Mouse (Mus musculus) splenic B cell, adult 2 months (primary cell): Measurements from ENCODE around the gene Rsph6a.

Source experiments
- DNase-seq: peaks from one replicate; pipeline ENCODE4 v3.0.0-alpha.2; 2011; ENCODE audit warnings: low read depth, low spot score
- H3K27me3 ChIP-seq: 2 replicates; pipeline ENCODE4 v1.6.1; 2012; ENCODE audit warnings: mild to moderate bottlenecking, low read length, moderate library complexity, mixed read lengths; ENCODE audit not compliant: control insufficient read depth, poor library complexity, insufficient read depth, severe bottlenecking
- H3K36me3 ChIP-seq: 2 replicates; pipeline ENCODE4 v1.6.1; 2012; ENCODE audit warnings: mild to moderate bottlenecking, low read length, moderate library complexity, mixed read lengths; ENCODE audit not compliant: control insufficient read depth, poor library complexity, insufficient read depth, severe bottlenecking

The Rsph6a gene

DNA sequence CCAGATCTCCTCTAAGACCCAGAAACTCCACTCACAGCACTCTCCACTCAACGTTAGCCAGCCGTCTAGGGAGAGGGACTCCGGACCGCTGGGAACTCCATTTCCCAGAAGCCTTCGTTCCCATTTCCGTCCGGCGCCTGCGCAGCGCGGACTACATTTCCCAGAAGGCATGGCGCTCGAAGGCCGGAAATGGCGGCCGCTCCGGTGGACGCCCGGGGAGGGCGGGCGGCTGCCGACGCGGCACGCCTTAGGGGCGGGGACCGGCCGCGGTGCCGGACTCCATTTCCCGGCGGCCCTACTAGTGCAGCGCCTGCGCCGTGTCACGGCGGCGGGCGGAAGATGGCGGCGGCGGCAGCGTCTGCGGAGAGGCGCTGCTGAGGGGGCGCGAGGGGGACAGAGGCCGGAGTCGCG is 30.4 kb upstream of the Rsph6a start, which contains the start of gene Sympk:
Sympk (plus strand) TSS at position 282 of the 411 bp plus-strand sequence.
- DNase-seq = peak; percentile 98
- Histone ChIP-seq H3K36me3 (no peaks in the 10 kb centered on the region), H3K27me3 (no peaks in the 10 kb centered on the region)

DNA sequence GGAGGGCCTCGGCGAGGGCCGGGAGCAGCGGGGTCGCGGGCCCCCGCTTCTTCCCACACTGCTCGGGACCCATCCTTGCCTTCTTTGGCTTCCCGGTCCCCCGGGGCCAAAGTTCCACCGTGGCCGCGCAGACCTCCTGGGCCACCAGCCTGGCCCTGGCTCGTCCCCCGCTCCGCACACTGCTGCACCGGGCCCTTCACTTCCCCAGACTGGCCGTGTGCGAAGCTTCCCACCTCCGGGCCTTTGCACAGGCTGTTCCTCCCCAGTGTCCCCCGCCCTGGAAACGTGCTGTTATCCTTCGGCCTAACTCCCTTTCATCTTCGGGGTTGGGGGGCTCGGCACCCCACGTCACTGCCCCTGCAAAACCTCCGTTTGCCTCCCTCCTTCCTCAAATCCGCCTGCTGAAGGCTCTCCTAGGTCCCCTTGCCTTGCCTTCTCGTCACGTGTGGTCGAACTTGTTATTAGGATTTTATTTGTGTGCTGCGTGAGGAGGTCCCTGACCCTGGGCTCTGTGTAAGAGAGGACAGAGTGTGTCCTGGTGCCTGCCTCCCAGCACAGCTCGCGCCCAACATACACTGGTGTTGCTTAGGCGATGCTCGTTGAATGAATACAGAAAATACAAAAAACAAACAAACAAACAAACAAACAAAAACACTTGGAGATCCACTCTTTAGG is 29.8 kb upstream of the Rsph6a start:
- no peaks in the 10 kb centered on the region for H3K36me3 ChIP-seq
- no peaks in the 10 kb centered on the region for H3K27me3 ChIP-seq
- no peak for DNase-seq

DNA sequence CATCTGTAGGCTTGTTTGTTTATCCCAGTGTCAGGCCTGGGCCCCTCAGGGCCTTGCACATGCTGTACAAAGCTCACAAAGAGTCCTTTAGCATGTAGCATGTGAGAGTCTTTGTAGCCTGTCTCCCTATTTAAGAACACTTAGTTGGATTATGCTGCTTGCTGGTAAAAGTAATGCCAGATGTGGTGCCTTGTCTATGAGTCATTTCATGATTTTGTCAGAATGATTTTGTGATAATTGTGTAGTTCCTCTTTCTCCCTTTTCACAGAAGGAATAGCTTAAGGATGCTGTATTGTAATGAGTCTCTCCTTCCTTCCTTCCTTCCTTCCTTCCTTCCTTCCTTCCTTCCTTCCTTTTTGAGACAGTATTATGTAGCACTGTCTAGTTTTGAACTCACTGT is 26.4 kb upstream of the Rsph6a start:
- DNase-seq = no peak
- H3K36me3 ChIP-seq = peaks cover 3% of the 10 kb centered on the region
- no peaks in the 10 kb centered on the region for H3K27me3 ChIP-seq

DNA sequence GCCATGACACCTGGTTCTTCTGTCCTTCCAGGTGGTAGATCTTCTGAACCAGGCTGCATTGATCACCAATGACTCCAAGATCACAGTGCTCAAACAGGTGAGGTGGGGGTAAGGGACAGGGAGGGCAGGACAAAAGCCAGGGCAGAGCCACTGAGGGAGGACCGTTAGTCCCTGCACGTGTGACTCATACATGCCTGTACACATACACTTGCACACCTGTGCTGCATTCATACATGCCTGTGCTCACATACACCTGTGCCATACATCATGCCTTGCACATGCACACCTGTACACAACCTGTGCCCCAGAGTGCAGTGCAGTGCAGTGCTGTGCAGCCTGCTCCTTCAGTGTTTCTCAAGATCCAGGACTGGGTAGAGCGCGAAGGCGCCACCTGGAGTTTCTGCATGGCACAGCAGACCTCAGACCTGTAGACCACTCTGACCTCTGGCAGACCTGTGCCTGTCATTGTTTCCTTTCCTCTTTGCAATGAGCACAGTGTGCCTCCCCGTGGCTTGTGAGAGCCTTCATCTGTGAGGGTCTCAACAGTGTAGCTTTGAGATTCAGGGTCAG is 25.3 kb upstream of the Rsph6a start:
- no peaks in the 10 kb centered on the region for H3K27me3 ChIP-seq
- peak; percentile 77 for DNase-seq
- peaks cover 3% of the 10 kb centered on the region for H3K36me3 ChIP-seq

GRCm38 (mm10) chr7:19031641-19032040 is 22.8 kb upstream of the Rsph6a start:
- Histone ChIP-seq H3K27me3 (no peaks in the 10 kb centered on the region), H3K36me3 (peaks cover 5% of the 10 kb centered on the region)
- DNase-seq = no peak

- Histone ChIP-seq H3K27me3 (no peaks in the 10 kb centered on the region), H3K36me3 (peaks cover 13% of the 10 kb centered on the region)
- DNase-seq = no peak
These were observed 9.9 kb upstream of the Rsph6a start for GRCm38 (mm10) chr7:19044616-19045015.

- DNase-seq = no peak
- H3K36me3 ChIP-seq = peaks cover 11% of the 10 kb centered on the region
These were observed 8.0 kb upstream of the Rsph6a start for GRCm38 (mm10) chr7:19046286-19047069.

GRCm38 (mm10) chr7:19048006-19048527 is 6.4 kb upstream of the Rsph6a start:
- no peak for DNase-seq
- Histone ChIP-seq H3K36me3 (peaks cover 11% of the 10 kb centered on the region), H3K27me3 (no peaks in the 10 kb centered on the region)

More at GRCm38 (mm10) chr7:19046286-19047069, 8.0 kb upstream of the Rsph6a start:
- H3K27me3 ChIP-seq = no peaks in the 10 kb centered on the region

- H3K27me3 ChIP-seq = no peaks in the 10 kb centered on the region
- H3K36me3 ChIP-seq = peaks cover 11% of the 10 kb centered on the region
- no peak for DNase-seq
These were observed 5.2 kb upstream of the Rsph6a start for GRCm38 (mm10) chr7:19049252-19049651.

DNA sequence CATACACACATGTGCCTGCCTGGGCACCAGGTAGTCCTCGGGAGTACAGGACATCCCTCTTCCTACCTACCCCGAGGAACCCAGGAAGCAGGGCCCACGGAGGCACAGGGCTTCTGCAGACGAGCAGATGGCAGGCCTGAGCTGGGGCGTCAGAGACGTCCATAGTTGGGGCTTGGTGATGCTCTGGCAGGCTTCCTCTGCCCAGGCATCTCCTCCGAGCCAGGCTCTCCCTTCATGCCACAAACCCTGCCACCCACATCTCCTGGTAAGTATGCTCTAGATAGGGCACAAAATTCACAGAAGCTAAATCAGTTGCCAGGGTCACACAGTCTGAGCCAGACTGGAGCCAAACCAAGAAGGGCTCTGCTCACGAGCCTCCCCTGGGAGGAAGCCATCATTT is 4.3 kb upstream of the Rsph6a start:
- no peak for DNase-seq
- Histone ChIP-seq H3K27me3 (no peaks in the 10 kb centered on the region), H3K36me3 (peaks cover 10% of the 10 kb centered on the region)

DNA sequence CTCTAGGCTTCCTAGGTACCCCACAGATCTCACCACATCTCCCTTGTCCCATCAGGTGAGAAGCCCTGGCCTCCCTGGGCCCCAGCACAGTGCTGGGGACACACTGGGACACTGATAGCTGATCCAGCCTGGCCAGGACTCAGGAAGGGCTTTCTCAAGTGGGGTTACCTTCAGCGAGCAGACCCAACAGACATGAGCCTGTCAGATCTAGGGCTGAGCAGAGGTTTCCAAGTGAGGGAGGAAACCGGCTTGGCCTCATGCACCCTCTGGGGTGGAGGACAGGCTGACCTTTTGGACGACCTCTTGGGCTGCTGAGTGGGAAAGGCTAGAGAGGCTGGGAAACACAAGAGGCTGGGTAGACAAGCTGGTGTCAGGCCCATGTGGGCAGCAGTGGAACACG is 3.3 kb upstream of the Rsph6a start:
- Histone ChIP-seq H3K36me3 (peaks cover 7% of the 10 kb centered on the region), H3K27me3 (no peaks in the 10 kb centered on the region)
- DNase-seq = no peak

DNA sequence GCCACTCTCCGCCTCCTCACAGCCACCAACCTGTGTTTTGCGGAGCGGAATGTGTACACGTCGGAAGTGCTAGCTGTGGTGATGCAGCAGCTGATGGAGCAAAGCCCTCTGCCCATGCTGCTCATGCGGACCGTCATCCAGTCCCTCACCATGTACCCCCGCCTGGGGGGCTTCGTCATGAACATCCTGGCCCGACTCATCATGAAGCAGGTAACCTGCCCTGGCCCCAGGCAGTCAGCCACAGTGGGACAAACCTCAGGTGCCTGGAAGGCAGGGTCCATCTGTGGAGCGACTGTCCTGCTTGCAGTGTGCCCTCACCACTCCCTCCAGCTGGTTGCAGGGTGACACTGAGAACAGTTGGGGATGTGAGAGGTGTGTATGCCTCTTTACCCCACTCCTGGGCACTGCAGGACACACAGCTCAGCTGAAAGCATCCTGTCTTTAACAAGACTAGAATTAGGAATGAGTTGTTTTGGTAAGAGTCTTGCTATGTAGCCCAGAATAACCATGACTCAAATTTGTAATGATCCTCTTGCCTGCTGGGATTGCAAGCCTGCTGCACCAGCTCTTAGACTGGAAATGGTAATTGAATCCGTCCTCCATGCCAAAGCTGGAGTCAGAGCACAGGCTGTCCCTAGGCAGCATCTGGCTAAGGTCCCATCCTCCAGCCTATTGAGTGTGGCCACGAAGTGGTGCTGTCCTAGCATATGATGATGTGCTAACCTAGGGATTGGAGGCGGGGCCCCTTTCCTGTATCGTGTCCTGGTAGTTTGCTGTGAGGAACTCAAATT is 1.9 kb upstream of the Rsph6a start:
- Histone ChIP-seq H3K36me3 (peaks cover 5% of the 10 kb centered on the region), H3K27me3 (no peaks in the 10 kb centered on the region)
- no peak for DNase-seq

DNA sequence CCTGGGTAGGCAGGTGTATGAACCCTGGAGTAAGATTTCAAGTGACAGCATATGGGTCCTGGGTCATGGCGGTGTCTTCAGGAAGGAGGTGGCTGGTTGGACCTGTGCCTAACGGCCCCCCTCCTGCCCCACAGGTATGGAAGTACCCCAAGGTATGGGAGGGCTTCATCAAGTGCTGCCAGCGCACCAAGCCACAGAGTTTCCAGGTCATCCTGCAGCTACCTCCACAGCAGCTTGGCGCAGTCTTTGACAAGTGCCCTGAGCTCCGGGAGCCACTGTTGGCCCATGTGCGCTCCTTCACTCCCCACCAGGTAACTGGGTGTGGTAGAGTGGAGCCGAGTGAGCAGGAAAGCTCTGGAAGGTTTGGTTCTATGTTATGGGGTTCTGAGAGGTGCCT is 1.4 kb upstream of the Rsph6a start:
- DNase-seq = no peak
- H3K27me3 ChIP-seq = no peaks in the 10 kb centered on the region
- peaks cover 5% of the 10 kb centered on the region for H3K36me3 ChIP-seq

- DNase-seq = no peak
- Histone ChIP-seq H3K27me3 (no peaks in the 10 kb centered on the region; the same call in 1 of the 2 replicates), H3K36me3 (peaks cover 2% of the 10 kb centered on the region)
These were observed 237 bp downstream of the Rsph6a start for GRCm38 (mm10) chr7:19054777-19055076.
